Mouse (Mus musculus) forebrain, embryonic 15.5 days (tissue): ENCODE measurements at regions not wholly inside any gene's neighbourhood (a gene's known extent, or its start where the extent isn't known, plus 50 kb on each side); places are given as distances from the start of the nearest gene placed in this dataset.

Experiments used
- ATAC-seq: fragments of 200-750 bp; cut with Nextera tagmentation; replicated peaks from 2 replicates; pipeline ENCODE4 v1.8.0; 2017; ENCODE audit warnings: mild to moderate bottlenecking, moderate TSS enrichment, moderate library complexity
- H3K27ac ChIP-seq: fragments of 300-500 bp; sonication (generic); replicated peaks from 2 replicates; pipeline ENCODE4 v1.5.1; 2015; ENCODE audit warnings: mild to moderate bottlenecking, inconsistent platforms
- H3K27me3 ChIP-seq: fragments of 300-500 bp; sonication (generic); 2 replicates; pipeline ENCODE4 v1.6.1; 2015; ENCODE audit warnings: inconsistent platforms
- H3K36me3 ChIP-seq: fragments of 300-500 bp; sonication (generic); 2 replicates; pipeline ENCODE4 v1.6.1; 2015; ENCODE audit warnings: mild to moderate bottlenecking, inconsistent platforms
- H3K4me1 ChIP-seq: fragments of 300-500 bp; sonication (generic); 2 replicates; pipeline ENCODE4 v1.6.1; 2015; ENCODE audit warnings: inconsistent platforms
- H3K4me2 ChIP-seq: fragments of 300-500 bp; sonication (generic); replicated peaks from 2 replicates; pipeline ENCODE4 v1.6.1; 2015; ENCODE audit warnings: mild to moderate bottlenecking, inconsistent platforms
- H3K4me3 ChIP-seq: fragments of 300-500 bp; sonication (generic); 2 replicates; pipeline ENCODE4 v1.5.1; 2015; ENCODE audit warnings: mild to moderate bottlenecking, inconsistent platforms
- H3K9ac ChIP-seq: fragments of 300-500 bp; sonication (generic); replicated peaks from 2 replicates; pipeline ENCODE4 v1.6.1; 2015; ENCODE audit warnings: mild to moderate bottlenecking, inconsistent platforms
- H3K9me3 ChIP-seq: fragments of 300-500 bp; sonication (generic); 2 replicates; pipeline ENCODE4 v1.6.1; 2016; ENCODE audit warnings: inconsistent platforms
- WGBS: fragments of 180-500 bp; shearing (Covaris S2); methylation state at CpG from one replicate; pipeline ENCODE4 v1.1.7; 2015; ENCODE audit warnings: mixed read lengths; 5-methylcytosine and 5-hydroxymethylcytosine counted together

GRCm38 (mm10) chr1:193536552-193536951 lies 166.5 kb upstream of the Camk1g start:
- H3K4me2 ChIP-seq = no peak overlapping the region
- H3K9me3 ChIP-seq = no peaks in the 10 kb centered on the region
- no peaks in the 10 kb centered on the region for H3K27me3 ChIP-seq
- ATAC-seq = no peak
- H3K36me3 ChIP-seq = no peaks in the 10 kb centered on the region
- H3K27ac ChIP-seq = no peak overlapping the region
- no peak overlapping the region for H3K4me3 ChIP-seq
- H3K4me1 ChIP-seq = peaks cover 8% of the 10 kb centered on the region; the same call in 1 of the 2 replicates
- H3K9ac ChIP-seq = no peak overlapping the region

GRCm38 (mm10) chr1:193534449-193534848 lies 164.4 kb upstream of the Camk1g start:
- no peaks in the 10 kb centered on the region for H3K9me3 ChIP-seq
- WGBS = 63% methylated on average over 4 of the region's 4 CpGs
- no peaks in the 10 kb centered on the region for H3K27me3 ChIP-seq
- H3K27ac ChIP-seq = no peak overlapping the region
- no peaks in the 10 kb centered on the region for H3K36me3 ChIP-seq
- H3K4me1 ChIP-seq = peaks cover 3% of the 10 kb centered on the region; the same call in 1 of the 2 replicates
- no peak overlapping the region for H3K4me2 ChIP-seq
- no peak overlapping the region for H3K4me3 ChIP-seq
- H3K9ac ChIP-seq = no peak overlapping the region
- no peak for ATAC-seq

- no peak overlapping the region for H3K9ac ChIP-seq
- H3K36me3 ChIP-seq = no peaks in the 10 kb centered on the region
- H3K9me3 ChIP-seq = no peaks in the 10 kb centered on the region
- H3K4me3 ChIP-seq = no peak overlapping the region
- no peaks in the 10 kb centered on the region for H3K27me3 ChIP-seq
- no peak overlapping the region for H3K27ac ChIP-seq
- H3K4me1 ChIP-seq = no peaks in the 10 kb centered on the region
- H3K4me2 ChIP-seq = no peak overlapping the region
- 71% methylated on average over 3 of the region's 3 CpGs for WGBS
- no peak for ATAC-seq
Observed at GRCm38 (mm10) chr1:193526501-193526900, 156.4 kb upstream of the Camk1g start.

GRCm38 (mm10) chr1:193522007-193522406 lies 151.9 kb upstream of the Camk1g start:
- no peak overlapping the region for H3K4me3 ChIP-seq
- no peak overlapping the region for H3K9ac ChIP-seq
- ATAC-seq = no peak
- H3K4me1 ChIP-seq = no peaks in the 10 kb centered on the region
- H3K36me3 ChIP-seq = no peaks in the 10 kb centered on the region
- no peak overlapping the region for H3K27ac ChIP-seq
- no peak overlapping the region for H3K4me2 ChIP-seq
- no peaks in the 10 kb centered on the region for H3K9me3 ChIP-seq
- H3K27me3 ChIP-seq = no peaks in the 10 kb centered on the region
- WGBS = 67% methylated on average over 2 of the region's 2 CpGs

DNA sequence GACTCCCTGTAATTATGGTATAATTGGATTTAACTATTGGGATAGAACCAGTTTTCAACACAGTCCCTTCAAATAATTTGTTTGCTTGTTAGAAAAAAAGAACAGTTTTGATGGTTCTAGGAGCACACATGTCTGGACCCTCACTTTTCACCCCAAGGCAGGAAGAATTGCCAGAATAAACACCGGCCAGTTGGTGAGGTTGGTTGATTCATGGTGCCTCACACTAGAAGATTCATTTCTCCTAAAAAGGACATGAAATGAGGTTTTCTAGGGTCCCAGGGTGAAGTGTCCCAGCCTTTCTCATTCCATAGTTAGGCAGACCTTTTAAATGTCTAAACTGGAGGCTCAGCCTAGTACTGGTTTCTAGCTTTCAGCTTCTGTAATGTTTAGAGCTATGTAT lies 148.7 kb upstream of the Camk1g start:
- Histone ChIP-seq H3K9ac (no peak overlapping the region), H3K27ac (no peak overlapping the region), H3K4me2 (no peak overlapping the region), H3K36me3 (no peaks in the 10 kb centered on the region), H3K4me3 (no peak overlapping the region), H3K27me3 (no peaks in the 10 kb centered on the region), H3K4me1 (no peaks in the 10 kb centered on the region), H3K9me3 (no peaks in the 10 kb centered on the region)
- no peak for ATAC-seq
- 79% methylated on average over 1 of the region's 1 CpGs for WGBS

GRCm38 (mm10) chr1:193517968-193518367 lies 147.9 kb upstream of the Camk1g start:
- H3K36me3 ChIP-seq = no peaks in the 10 kb centered on the region
- H3K4me2 ChIP-seq = no peak overlapping the region
- no peak overlapping the region for H3K9ac ChIP-seq
- H3K4me3 ChIP-seq = no peak overlapping the region
- no peaks in the 10 kb centered on the region for H3K27me3 ChIP-seq
- no peak overlapping the region for H3K27ac ChIP-seq
- H3K4me1 ChIP-seq = no peaks in the 10 kb centered on the region
- WGBS = 68% methylated on average over 4 of the region's 4 CpGs
- no peak for ATAC-seq
- H3K9me3 ChIP-seq = no peaks in the 10 kb centered on the region

GRCm38 (mm10) chr1:193517293-193517692 lies 147.2 kb upstream of the Camk1g start:
- Histone ChIP-seq H3K4me1 (no peaks in the 10 kb centered on the region), H3K36me3 (no peaks in the 10 kb centered on the region), H3K4me2 (no peak overlapping the region), H3K9ac (no peak overlapping the region), H3K27ac (no peak overlapping the region), H3K27me3 (no peaks in the 10 kb centered on the region), H3K4me3 (no peak overlapping the region), H3K9me3 (no peaks in the 10 kb centered on the region)
- no peak for ATAC-seq
- 60% methylated on average over 2 of the region's 2 CpGs for WGBS

DNA sequence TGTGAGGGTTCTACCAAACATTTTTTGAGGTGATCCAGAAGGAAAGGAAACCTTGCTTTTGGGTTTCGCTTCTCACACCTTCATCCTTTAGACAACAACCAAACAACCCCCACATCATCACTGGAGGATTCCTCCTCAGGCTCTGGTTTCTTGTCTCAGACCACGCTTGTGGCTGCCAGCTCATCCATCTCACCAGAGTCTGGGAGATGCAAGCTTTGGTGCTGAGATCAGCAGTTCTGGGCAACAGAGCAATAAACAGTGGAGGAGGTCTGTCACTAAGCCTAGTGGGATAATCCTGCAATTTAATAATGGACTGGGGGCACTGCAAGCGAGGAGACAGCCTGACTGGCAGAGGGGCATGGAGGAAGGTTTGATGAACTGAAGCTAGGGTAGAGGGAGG lies 146.3 kb upstream of the Camk1g start:
- Histone ChIP-seq H3K27me3 (no peaks in the 10 kb centered on the region), H3K9ac (no peak overlapping the region), H3K4me3 (no peak overlapping the region), H3K4me2 (no peak overlapping the region), H3K36me3 (no peaks in the 10 kb centered on the region), H3K9me3 (no peaks in the 10 kb centered on the region), H3K4me1 (no peaks in the 10 kb centered on the region), H3K27ac (no peak overlapping the region)
- WGBS = 76% methylated on average over 3 of the region's 3 CpGs
- ATAC-seq = no peak

DNA sequence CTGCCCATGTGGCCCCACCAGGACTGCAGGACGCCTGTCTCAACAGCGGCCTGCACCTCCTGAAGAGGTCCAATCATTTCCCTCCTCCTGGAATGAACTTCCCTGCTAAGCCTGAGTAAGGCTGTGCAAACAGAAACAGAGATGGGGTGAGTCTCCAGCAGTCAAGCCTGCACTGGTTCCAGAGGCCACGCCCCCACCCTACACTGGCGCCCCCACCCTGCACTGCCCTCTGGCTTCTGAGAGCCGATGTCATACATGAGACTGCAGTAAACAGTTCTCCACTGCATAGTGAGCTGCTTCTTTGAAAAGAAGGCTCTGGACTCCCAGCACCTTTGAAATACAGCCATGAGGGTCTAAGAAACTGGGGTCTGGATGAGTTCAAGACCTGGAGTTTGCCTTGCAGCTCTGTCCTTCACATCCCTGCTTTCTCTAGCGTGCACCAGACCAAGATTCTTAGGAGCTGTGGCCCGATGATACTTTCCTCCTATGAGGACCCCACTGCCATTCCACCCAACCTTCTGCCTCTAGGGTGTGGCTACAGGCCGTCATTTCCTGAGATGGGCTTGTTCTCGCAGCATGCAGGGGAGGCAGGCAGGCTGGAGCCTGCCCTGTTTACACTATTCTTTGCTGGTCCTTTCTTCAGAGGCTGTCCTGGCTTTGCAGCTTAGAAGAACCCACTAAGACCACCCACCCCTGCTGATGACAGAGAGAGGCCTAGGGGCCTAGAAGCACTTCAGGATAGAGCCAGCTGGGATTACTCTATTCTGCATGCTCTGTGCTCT lies 144.0 kb upstream of the Camk1g start:
- Histone ChIP-seq H3K4me2 (no peak overlapping the region), H3K27me3 (no peaks in the 10 kb centered on the region), H3K4me1 (no peaks in the 10 kb centered on the region), H3K36me3 (no peaks in the 10 kb centered on the region), H3K4me3 (no peak overlapping the region), H3K9me3 (no peaks in the 10 kb centered on the region), H3K9ac (no peak overlapping the region), H3K27ac (no peak overlapping the region)
- 52% methylated on average over 9 of the region's 9 CpGs for whole genome bisulfite sequencing
- 0 out of 2 replicates have a peak, but pooled peaks have one; percentile 32 for ATAC-seq

- ATAC-seq = no peak
- Histone ChIP-seq H3K4me1 (no peaks in the 10 kb centered on the region), H3K4me3 (no peak overlapping the region), H3K4me2 (no peak overlapping the region), H3K9me3 (no peaks in the 10 kb centered on the region), H3K9ac (no peak overlapping the region), H3K36me3 (no peaks in the 10 kb centered on the region), H3K27ac (no peak overlapping the region), H3K27me3 (no peaks in the 10 kb centered on the region)
- WGBS = 33% methylated on average over 8 of the region's 8 CpGs
Observed at GRCm38 (mm10) chr1:193510066-193510793, 140.1 kb upstream of the Camk1g start.

GRCm38 (mm10) chr1:193508271-193508670 lies 138.2 kb upstream of the Camk1g start:
- H3K9ac ChIP-seq = no peak overlapping the region
- no peaks in the 10 kb centered on the region for H3K4me1 ChIP-seq
- no peak overlapping the region for H3K4me3 ChIP-seq
- no peak overlapping the region for H3K4me2 ChIP-seq
- H3K27me3 ChIP-seq = no peaks in the 10 kb centered on the region
- H3K36me3 ChIP-seq = no peaks in the 10 kb centered on the region
- no peak overlapping the region for H3K27ac ChIP-seq
- no peak for ATAC-seq
- H3K9me3 ChIP-seq = no peaks in the 10 kb centered on the region

DNA sequence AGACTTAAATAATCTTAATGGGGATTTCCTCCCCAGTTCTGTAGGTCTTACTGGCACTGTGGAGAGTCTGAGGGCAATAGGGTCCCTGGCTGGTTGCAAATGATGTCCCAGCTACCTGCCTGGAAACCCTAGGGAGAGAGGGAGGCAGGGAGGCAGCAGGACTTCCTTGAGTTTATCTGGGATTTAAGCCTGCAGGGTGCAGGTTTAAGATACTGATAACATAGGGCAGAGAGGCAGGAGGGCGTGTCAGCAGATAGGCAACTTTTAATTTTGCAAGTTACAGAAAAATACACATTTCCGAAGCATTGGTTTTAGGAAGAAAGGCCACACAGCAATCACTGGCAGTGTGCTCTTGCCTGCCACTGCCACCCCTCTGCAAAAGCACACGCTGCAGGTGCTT lies 136.9 kb upstream of the Camk1g start:
- Histone ChIP-seq H3K9me3 (no peaks in the 10 kb centered on the region), H3K27ac (no peak overlapping the region), H3K4me1 (no peaks in the 10 kb centered on the region), H3K4me3 (no peak overlapping the region), H3K27me3 (no peaks in the 10 kb centered on the region), H3K4me2 (no peak overlapping the region), H3K9ac (no peak overlapping the region), H3K36me3 (no peaks in the 10 kb centered on the region)
- ATAC-seq = no peak
- WGBS = 73% methylated on average over 3 of the region's 3 CpGs
